Mouse (Mus musculus) C2C12 (cell line): ENCODE measurements at regions not wholly inside any gene's neighbourhood (a gene's known extent, or its start where the extent isn't known, plus 50 kb on each side); places are given as distances from the start of the nearest gene placed in this dataset.

Experiments used
- H3K27me3 ChIP-seq: one replicate; pipeline ENCODE4 v1.6.1; 2011; ENCODE audit not compliant: control insufficient read depth, insufficient read depth, insufficient read length
- H3K36me3 ChIP-seq: one replicate; pipeline ENCODE4 v1.6.1; 2011; ENCODE audit not compliant: control insufficient read depth, insufficient read depth
- H3K4me3 ChIP-seq: one replicate; pipeline ENCODE4 v1.5.1; 2011; ENCODE audit warnings: mild to moderate bottlenecking, control low read depth; ENCODE audit not compliant: poor library complexity, insufficient read depth, severe bottlenecking
- H3K79me2 ChIP-seq: one replicate; pipeline ENCODE4 v1.6.1; 2011; ENCODE audit not compliant: control insufficient read depth, insufficient read depth
- H3K79me3 ChIP-seq: one replicate; pipeline ENCODE4 v1.6.1; 2011; ENCODE audit warnings: low read depth, control low read depth
- H3ac ChIP-seq: one replicate; pipeline ENCODE3; 2011; ENCODE audit warnings: low read depth; ENCODE audit not compliant: control insufficient read depth, insufficient read length
- CEBPB ChIP-seq: IDR thresholded peaks from one replicate; pipeline ENCODE4 v1.6.1; 2011; ENCODE audit warnings: low read depth, mild to moderate bottlenecking, control low read depth, moderate library complexity
- CTCF ChIP-seq: IDR thresholded peaks from one replicate; pipeline ENCODE4 v1.5.1; 2011; ENCODE audit not compliant: control insufficient read depth, insufficient read depth, insufficient read length
- FOSL1 ChIP-seq: IDR thresholded peaks from one replicate; pipeline ENCODE4 v1.8.0; 2011; ENCODE audit warnings: mild to moderate bottlenecking, low read length; ENCODE audit not compliant: poor library complexity, insufficient read depth, severe bottlenecking
- MAX ChIP-seq: IDR thresholded peaks from one replicate; pipeline ENCODE4 v1.6.1; 2011; ENCODE audit warnings: mild to moderate bottlenecking, control low read depth
- MYOD1 ChIP-seq: IDR thresholded peaks from one replicate; pipeline ENCODE4 v1.6.1; 2011; ENCODE audit warnings: low read depth; ENCODE audit not compliant: control insufficient read depth, insufficient read length
- MYOG ChIP-seq: IDR thresholded peaks from one replicate; pipeline ENCODE4 v1.6.1; 2011; ENCODE audit not compliant: control insufficient read depth, insufficient read length; ENCODE audit errors: extremely low read depth
- USF1 ChIP-seq: IDR thresholded peaks from one replicate; pipeline ENCODE4 v1.6.1; 2011; ENCODE audit warnings: low read depth, mild to moderate bottlenecking, control low read depth, moderate library complexity

GRCm38 (mm10) chr5:101064308-101064707 is 218.8 kb downstream of the Gpat3 start:
- no peak overlapping the region for H3ac ChIP-seq
- H3K79me3 ChIP-seq, result no peaks in the 10 kb centered on the region
- TF ChIP-seq CEBPB, result no peak
- no peak for TF ChIP-seq FOSL1
- no peak for TF ChIP-seq USF1
- TF ChIP-seq MYOD1, result no peak
- no peak for TF ChIP-seq MAX
- no peak for TF ChIP-seq MYOG
- TF ChIP-seq CTCF, result no peak
- H3K79me2 ChIP-seq, result no peaks in the 10 kb centered on the region
- no peaks in the 10 kb centered on the region for H3K36me3 ChIP-seq
- H3K4me3 ChIP-seq, result no peak overlapping the region
- peaks cover 3% of the 10 kb centered on the region for H3K27me3 ChIP-seq

GRCm38 (mm10) chr5:101063254-101063653 is 217.7 kb downstream of the Gpat3 start:
- Histone ChIP-seq H3K79me2 (no peaks in the 10 kb centered on the region), H3K4me3 (no peak overlapping the region), H3K79me3 (no peaks in the 10 kb centered on the region), H3K27me3 (no peaks in the 10 kb centered on the region), H3K36me3 (no peaks in the 10 kb centered on the region), H3ac (no peak overlapping the region)
- TF ChIP-seq MYOD1 (no peak), MAX (no peak), CEBPB (no peak)

GRCm38 (mm10) chr5:101051591-101051990 is 206.1 kb downstream of the Gpat3 start:
- Histone ChIP-seq H3K79me2 (no peaks in the 10 kb centered on the region), H3K27me3 (no peaks in the 10 kb centered on the region), H3ac (no peak overlapping the region), H3K4me3 (no peak overlapping the region), H3K79me3 (no peaks in the 10 kb centered on the region), H3K36me3 (no peaks in the 10 kb centered on the region)
- no peak for TF ChIP-seq USF1
- TF ChIP-seq MAX, result no peak
- TF ChIP-seq MYOD1, result no peak
- no peak for TF ChIP-seq CEBPB
- TF ChIP-seq CTCF, result no peak
- no peak for TF ChIP-seq MYOG
- no peak for TF ChIP-seq FOSL1

- Histone ChIP-seq H3K79me2 (no peaks in the 10 kb centered on the region), H3K79me3 (no peaks in the 10 kb centered on the region), H3K27me3 (peaks cover 8% of the 10 kb centered on the region), H3K36me3 (no peaks in the 10 kb centered on the region), H3K4me3 (no peak overlapping the region), H3ac (no peak overlapping the region)
- TF ChIP-seq MYOG, result no peak
- no peak for TF ChIP-seq USF1
- TF ChIP-seq CEBPB, result no peak
- TF ChIP-seq MYOD1, result no peak
- no peak for TF ChIP-seq CTCF
- no peak for TF ChIP-seq MAX
- no peak for TF ChIP-seq FOSL1
These were observed 195.0 kb downstream of the Gpat3 start for GRCm38 (mm10) chr5:101040488-101040887.

- H3K36me3 ChIP-seq, result no peaks in the 10 kb centered on the region
- H3K27me3 ChIP-seq, result peaks cover 10% of the 10 kb centered on the region
- H3K79me3 ChIP-seq, result no peaks in the 10 kb centered on the region
- H3ac ChIP-seq, result no peak overlapping the region
- no peaks in the 10 kb centered on the region for H3K79me2 ChIP-seq
- TF ChIP-seq USF1, result no peak
- TF ChIP-seq CEBPB, result no peak
- TF ChIP-seq MYOD1, result no peak
- TF ChIP-seq FOSL1, result no peak
- no peak for TF ChIP-seq MYOG
- no peak for TF ChIP-seq CTCF
- no peak for TF ChIP-seq MAX
- H3K4me3 ChIP-seq, result no peak overlapping the region
These were observed 187.5 kb downstream of the Gpat3 start for GRCm38 (mm10) chr5:101032968-101033367.

GRCm38 (mm10) chr5:101032147-101032900 is 186.8 kb downstream of the Gpat3 start:
- H3K36me3 ChIP-seq, result no peaks in the 10 kb centered on the region
- peaks cover 10% of the 10 kb centered on the region for H3K27me3 ChIP-seq
- H3ac ChIP-seq, result no peak overlapping the region
- H3K79me2 ChIP-seq, result no peaks in the 10 kb centered on the region
- no peak for TF ChIP-seq USF1
- TF ChIP-seq FOSL1, result no peak
- TF ChIP-seq MAX, result no peak
- no peak for TF ChIP-seq CTCF
- TF ChIP-seq CEBPB, result no peak
- TF ChIP-seq MYOG, result no peak
- H3K4me3 ChIP-seq, result no peak overlapping the region
- no peaks in the 10 kb centered on the region for H3K79me3 ChIP-seq
